Mouse (Mus musculus): ENCODE data around the gene Fcf1. TPM values are rescaled to one million over a fixed set of nuclear protein-coding genes. Genes with fewer than 3 reads are reported as not detected.

Gene Fcf1
- polyA plus RNA-seq, 1 experiment from 2014 or later = 119 TPM

DNA sequence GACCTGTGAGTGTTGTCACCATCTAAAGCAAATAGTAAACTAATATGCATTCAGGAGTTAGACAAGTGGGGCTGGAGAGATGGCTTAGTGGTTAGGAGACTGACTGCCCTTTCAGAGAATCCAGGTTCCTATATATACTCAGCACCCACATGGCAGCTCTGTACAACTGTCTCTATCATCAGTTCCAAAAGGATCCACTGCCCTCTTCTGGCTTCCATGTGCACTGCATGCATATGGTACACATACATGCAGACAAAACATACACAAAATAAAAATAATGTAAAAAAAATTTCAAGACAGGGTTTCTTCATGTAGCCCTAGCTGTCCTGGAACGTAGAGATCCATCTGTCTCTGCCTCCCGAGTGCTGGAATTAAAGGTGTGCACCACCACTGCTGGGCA is 62.0 kb downstream of the Fcf1 start:
- H3K9me3 ChIP-seq (replicated peaks; ENCODE audit: control insufficient read depth, low read length) = no peaks in the 10 kb centered on the region
- H3K4me2 ChIP-seq (ENCODE audit: low read depth, low read length) = no peak overlapping the region
- peaks cover 21% of the 10 kb centered on the region for H3K36me3 ChIP-seq (ENCODE audit: control insufficient read depth, insufficient read depth, low read length)
- ATAC-seq (ENCODE audit: insufficient read depth, low FRiP score) = no peak
- no peak overlapping the region for H3K4me3 ChIP-seq (replicated peaks; ENCODE audit: low read length)
- no peak overlapping the region for H3K9ac ChIP-seq (ENCODE audit: low read length)
- 97% methylated on average over 2 of the region's 2 CpGs for WGBS
- no peak overlapping the region for H3K27ac ChIP-seq (ENCODE audit: low read length)
- H3K4me1 ChIP-seq (ENCODE audit: control insufficient read depth, insufficient read depth, low read length) = no peaks in the 10 kb centered on the region
- H3K27me3 ChIP-seq (ENCODE audit: control insufficient read depth, insufficient read depth, low read length) = no peaks in the 10 kb centered on the region

Other genes with a start within 250 kb of the Fcf1 start
- 65.5 and 69.3 TPM in 2 replicates for gene Npc2, start 197.7 kb upstream of the Fcf1 start, polyA plus RNA-seq (2015; fragmentation: Nextera tagmentation; extraction: Ambion mirVana)
- gene Isca2, start 197.6 kb upstream of the Fcf1 start, polyA plus RNA-seq (2015; fragmentation: Nextera tagmentation; extraction: Ambion mirVana) = 119 and 123 TPM in 2 replicates
- gene Ltbp2, start 94.4 kb upstream of the Fcf1 start, polyA plus RNA-seq (2015; fragmentation: Nextera tagmentation; extraction: Ambion mirVana) = 1.2 and 1.6 TPM in 2 replicates
- 11.8 and 12.4 TPM in 2 replicates for gene Arel1, start within 50 bp of the Fcf1 start, polyA plus RNA-seq (2015; fragmentation: Nextera tagmentation; extraction: Ambion mirVana)
- gene Ylpm1, start 25.4 kb downstream of the Fcf1 start, polyA plus RNA-seq (2015; fragmentation: Nextera tagmentation; extraction: Ambion mirVana) = 22.3 and 23.1 TPM in 2 replicates
- 2.9 and 3.0 TPM in 2 replicates for gene Prox2, start 139.9 kb downstream of the Fcf1 start, polyA plus RNA-seq (2015; fragmentation: Nextera tagmentation; extraction: Ambion mirVana)
- gene Dlst, start 139.9 kb downstream of the Fcf1 start, polyA plus RNA-seq (2015; fragmentation: Nextera tagmentation; extraction: Ambion mirVana) = 113 TPM in 2 replicates
- 1.3 and 1.8 TPM in 2 replicates for gene Rps6kl1, start 180.4 kb downstream of the Fcf1 start, polyA plus RNA-seq (2015; fragmentation: Nextera tagmentation; extraction: Ambion mirVana)
- 14.9 and 16.3 TPM in 2 replicates for gene Pgf, start 206.9 kb downstream of the Fcf1 start, polyA plus RNA-seq (2015; fragmentation: Nextera tagmentation; extraction: Ambion mirVana)
- gene Eif2b2, start 248.6 kb downstream of the Fcf1 start, polyA plus RNA-seq (2015; fragmentation: Nextera tagmentation; extraction: Ambion mirVana) = 72.9 and 82.5 TPM in 2 replicates